Mouse (Mus musculus): ENCODE data around the gene Itln1.
A peak's percentile ranks its signal among the peaks of the same experiment; 100 is the strongest.

DNA sequence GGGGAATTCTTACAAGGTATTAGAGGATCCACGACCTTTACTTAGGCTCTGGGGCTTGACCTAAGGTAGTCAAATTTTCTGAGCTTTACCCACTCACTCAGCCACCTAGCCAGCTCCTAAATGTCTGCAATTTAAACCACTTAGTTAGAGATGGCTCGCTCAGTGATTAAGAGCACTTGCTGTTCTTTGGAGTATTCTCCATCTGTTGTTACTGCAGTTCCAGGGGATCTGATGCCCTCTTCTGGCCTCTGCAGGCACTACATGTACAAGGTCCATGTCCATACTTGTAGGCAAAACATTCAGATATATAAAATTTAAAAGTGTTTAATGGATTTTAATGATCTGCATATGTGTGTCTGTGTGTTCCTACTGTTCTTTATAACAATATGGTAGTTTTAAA, 56.1 kb downstream of the Itln1 start:
- TF ChIP-seq GATA1 (IDR thresholded peaks at IDR 0.05; ENCODE audit: borderline replicate concordance, low read length) (no peak), CTCF (IDR thresholded peaks at IDR 0.05; ENCODE audit: low read depth, low read length) (peak; percentile 25; the same call in 1 of the 2 replicates), TAL1 (conservative IDR thresholded peaks at IDR 0.05; ENCODE audit: low read depth, low read length) (no peak), POLR2AphosphoS5 (IDR thresholded peaks at IDR 0.05; ENCODE audit: insufficient replicate concordance, low read depth, low read length) (no peak)
